ENCODE assay signal across 11 mouse cellular contexts in the genomic region with DNA sequence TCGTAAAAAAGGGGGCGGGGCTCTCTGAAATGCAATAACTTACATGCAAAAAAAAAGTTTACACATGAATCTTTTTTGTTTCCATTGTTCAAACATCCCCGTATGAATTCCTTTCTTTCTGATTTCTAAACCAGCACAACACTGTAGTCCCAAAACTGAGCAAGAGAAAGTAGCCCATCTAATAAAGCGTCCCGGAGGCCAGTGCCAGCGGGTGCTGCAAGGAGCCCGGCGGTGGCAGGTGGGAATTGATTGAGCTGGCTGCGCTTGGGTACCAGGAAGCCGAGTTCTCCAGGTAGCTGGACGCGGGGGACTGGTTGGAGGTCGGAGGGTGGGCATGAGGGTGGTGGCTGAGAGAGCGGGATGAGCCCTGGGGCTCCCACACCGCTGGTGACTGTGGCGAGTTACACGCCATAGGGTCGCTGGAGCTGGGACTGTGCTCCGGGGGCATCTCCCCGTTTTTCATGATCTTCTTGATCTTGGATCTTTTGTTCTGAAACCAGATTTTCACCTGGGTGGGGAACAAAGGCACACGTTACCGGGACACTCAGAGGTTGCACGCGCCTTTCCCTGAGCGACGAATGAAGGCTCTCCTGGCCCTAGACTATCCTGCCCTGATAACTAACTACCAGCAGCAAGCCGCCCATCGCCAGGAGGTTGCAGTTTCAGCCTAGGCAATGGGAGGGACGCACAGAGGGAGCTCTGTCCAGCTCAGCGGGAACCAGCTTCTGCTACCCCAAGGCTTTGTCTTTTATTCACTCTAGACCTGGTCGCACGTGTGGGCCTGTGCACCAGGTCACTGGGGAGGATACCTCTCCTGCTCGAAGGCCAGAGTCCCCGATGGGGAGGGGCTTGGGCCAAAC. TPM values are rescaled to one million over a fixed set of nuclear protein-coding genes. Genes with fewer than 3 reads are reported as not detected.
DNase-seq lines count a peak whose midpoint lies in the region; ATAC-seq and TF ChIP-seq lines count a peak whose summit lies in the region.
"Had no signal": no experiment of that assay in that cellular context is flagged by ENCODE, and none has a peak within 500 bp of the region (broad histone marks: within the 10 kb centered on the region; RNA-seq: fewer than 3 reads in every experiment).

No protein-coding gene starts in this region.

- DNase-seq in heart, adult 2 months = no peak
- DNase-seq in retina, embryonic 14.5 days (ENCODE audit: low spot score) = peak; percentile 28
- DNase-seq in retina, postnatal 1 day = no peak
- DNase-seq in stomach, postnatal 0 days (ENCODE audit: low spot score) = no peak
- no peak for DNase-seq in right cerebral cortex, adult 18-20 months
- no peak for DNase-seq in ovary, postnatal 36 days (ENCODE audit: low spot score)
- DNase-seq: thymus, adult 18-20 months had no signal

- H3K4me1 ChIP-seq in heart, embryonic 12.5 days (replicated peaks) = peaks cover 46% of the 10 kb centered on the region
- no peaks in the 10 kb centered on the region for H3K4me1 ChIP-seq in heart, adult 2 months (ENCODE audit: control insufficient read depth, insufficient read depth, low read length)
- peaks cover 49% of the 10 kb centered on the region for H3K4me1 ChIP-seq in limb, embryonic 13.5 days
- 0 out of 2 replicates have a peak, but pooled peaks cover 3% of the 10 kb centered on the region for H3K4me1 ChIP-seq in stomach, postnatal 0 days (replicated peaks; ENCODE audit: control insufficient read depth, insufficient read depth)

- TF ChIP-seq POLR2A in heart, adult 2 months (IDR thresholded peaks at IDR 0.05; ENCODE audit: insufficient read depth, low read depth, low read length) = no peak

- H3K36me3 ChIP-seq in heart, embryonic 12.5 days = no peaks in the 10 kb centered on the region
- H3K36me3 ChIP-seq in heart, adult 2 months (ENCODE audit: control insufficient read depth, insufficient read depth, low read length) = no peaks in the 10 kb centered on the region
- H3K36me3 ChIP-seq in limb, embryonic 13.5 days = no peaks in the 10 kb centered on the region
- no peaks in the 10 kb centered on the region for H3K36me3 ChIP-seq in stomach, postnatal 0 days (ENCODE audit: control insufficient read depth, insufficient read depth, low read length)

- H3K27ac ChIP-seq in heart, embryonic 12.5 days (ENCODE audit: poor library complexity, severe bottlenecking) = no peak overlapping the region
- H3K27ac ChIP-seq in heart, adult 2 months = no peak overlapping the region
- no peak overlapping the region for H3K27ac ChIP-seq in limb, embryonic 13.5 days
- H3K27ac ChIP-seq in stomach, postnatal 0 days (replicated peaks) = no peak overlapping the region
- H3K27ac ChIP-seq: macrophage had no signal

- H3K9ac ChIP-seq in heart, embryonic 12.5 days = no peak overlapping the region
- H3K9ac ChIP-seq in heart, adult 2 months (ENCODE audit: low read depth, low read length) = no peak overlapping the region
- peak overlapping the region; percentile 88 for H3K9ac ChIP-seq in limb, embryonic 13.5 days
- no peak overlapping the region for H3K9ac ChIP-seq in stomach, postnatal 0 days (ENCODE audit: low read length)

- no peaks in the 10 kb centered on the region for H3K9me3 ChIP-seq in heart, embryonic 12.5 days (replicated peaks)
- H3K9me3 ChIP-seq in limb, embryonic 13.5 days = no peaks in the 10 kb centered on the region
- no peaks in the 10 kb centered on the region for H3K9me3 ChIP-seq in stomach, postnatal 0 days (ENCODE audit: control insufficient read depth, low read length)

- TF ChIP-seq CTCF in heart, adult 2 months (IDR thresholded peaks at IDR 0.05) = no peak
- TF ChIP-seq CTCF in stomach, postnatal 0 days (IDR thresholded peaks at IDR 0.05; ENCODE audit: low read depth) = no peak

- H3K27me3 ChIP-seq in heart, embryonic 12.5 days (replicated peaks) = peaks cover 85% of the 10 kb centered on the region
- peaks cover 34% of the 10 kb centered on the region for H3K27me3 ChIP-seq in heart, adult 2 months (ENCODE audit: control insufficient read depth, insufficient read depth, low read length)
- peaks cover 89% of the 10 kb centered on the region for H3K27me3 ChIP-seq in limb, embryonic 13.5 days
- H3K27me3 ChIP-seq in stomach, postnatal 0 days (ENCODE audit: control insufficient read depth, insufficient read depth, low read length) = peaks cover 25% of the 10 kb centered on the region

- peak overlapping the region; percentile 15; the same call in 1 of the 2 replicates for H3K4me3 ChIP-seq in heart, embryonic 12.5 days
- no peak overlapping the region for H3K4me3 ChIP-seq in heart, adult 2 months
- peak overlapping the region; percentile 71 for H3K4me3 ChIP-seq in limb, embryonic 13.5 days
- H3K4me3 ChIP-seq in stomach, postnatal 0 days (ENCODE audit: low read depth, low read length) = no peak overlapping the region

- TF ChIP-seq EP300 in heart, adult 2 months (IDR thresholded peaks at IDR 0.05; ENCODE audit: insufficient read depth, low read depth, low read length) = no peak
- no peak for TF ChIP-seq EP300 in stomach, postnatal 0 days (optimal IDR thresholded peaks at IDR 0.05)

- no peaks in the 10 kb centered on the region for H3K79me2 ChIP-seq in heart, adult 2 months (replicated peaks; ENCODE audit: control insufficient read depth, insufficient read depth, low read length)

- ATAC-seq in heart, embryonic 12.5 days (ENCODE audit: insufficient number of reproducible peaks, low FRiP score) = no peak
- no peak for ATAC-seq in limb, embryonic 13.5 days (ENCODE audit: low FRiP score, low read depth)
- 0 out of 2 replicates have a peak, but pooled peaks have one; percentile 18 for ATAC-seq in stomach, postnatal 0 days (ENCODE audit: low FRiP score, low TSS enrichment)

- 0 out of 2 replicates have a peak overlapping the region, but pooled peaks have one; percentile 15 for H3K4me2 ChIP-seq in heart, embryonic 12.5 days
- H3K4me2 ChIP-seq in limb, embryonic 13.5 days (replicated peaks) = peak overlapping the region; percentile 90
- no peak overlapping the region for H3K4me2 ChIP-seq in stomach, postnatal 0 days (replicated peaks; ENCODE audit: low read depth)

- WGBS in heart, embryonic 12.5 days = 4% methylated on average over 34 of the region's 34 CpGs
- 12% methylated on average over 34 of the region's 34 CpGs for whole genome bisulfite sequencing in heart, adult 2 months
- 10% methylated on average over 34 of the region's 34 CpGs for WGBS in limb, embryonic 13.5 days
- 10% methylated on average over 34 of the region's 34 CpGs for WGBS in stomach, postnatal 0 days

- intact Hi-C loops in heart, adult 2 months (cut with DNase I) = no loop called here

RNA-seq across cellular contexts. Expression of a gene that starts 3.7 kb away (rescaled TPM):
- 0.98 and 1.5 TPM in 2 replicates for polyA plus RNA-seq in heart, embryonic 12.5 days (2016; fragmentation: Nextera tagmentation; extraction: Ambion mirVana)
- under 1 TPM in 1 of 2 experiments, not detected in 1; 0.34 TPM for total RNA-seq in heart, adult 2 months (2021)
- 0.14 TPM in 1 of 2 replicates, not detected in the other for polyA plus RNA-seq in heart, adult 2 months (2012; rRNA removed)
- polyA plus RNA-seq in limb, embryonic 13.5 days (2015; fragmentation: Nextera tagmentation; extraction: Ambion mirVana) = 30.7 and 41.3 TPM in 2 replicates
- 6.2 and 7.1 TPM in 2 replicates for polyA plus RNA-seq in stomach, postnatal 0 days (2015; fragmentation: Nextera tagmentation; extraction: Ambion mirVana)
- total RNA-seq: hematopoietic stem cell, adult 5-6 weeks had no signal
- polyA plus RNA-seq: macrophage had no signal

RNA-seq across cellular contexts. Expression of a gene that starts 15.1 kb away (rescaled TPM):
- 0.14 TPM in 1 of 2 replicates, not detected in the other for polyA plus RNA-seq in heart, embryonic 12.5 days (2016; fragmentation: Nextera tagmentation; extraction: Ambion mirVana)
- total RNA-seq in heart, adult 2 months (2021) = not detected
- not detected in 2 replicates for polyA plus RNA-seq in heart, adult 2 months (2012; rRNA removed)
- 1.5 and 2.7 TPM in 2 replicates for polyA plus RNA-seq in limb, embryonic 13.5 days (2015; fragmentation: Nextera tagmentation; extraction: Ambion mirVana)
- 0.12 TPM in 1 of 2 replicates, not detected in the other for polyA plus RNA-seq in stomach, postnatal 0 days (2015; fragmentation: Nextera tagmentation; extraction: Ambion mirVana)
- total RNA-seq: hematopoietic stem cell, adult 5-6 weeks had no signal
- polyA plus RNA-seq: macrophage had no signal

Comparison
In these comparisons a context has a peak if more than half of its experiments do, and no peak if none do; other contexts are left out.
1. H3K4me3 ChIP-seq: peak in heart, embryonic 12.5 days (single experiment) and limb, embryonic 13.5 days (single experiment); none in heart, adult 2 months (single experiment) and stomach, postnatal 0 days (single experiment).